8 mouse cellular contexts compared by ENCODE assay signal in the genomic region with DNA sequence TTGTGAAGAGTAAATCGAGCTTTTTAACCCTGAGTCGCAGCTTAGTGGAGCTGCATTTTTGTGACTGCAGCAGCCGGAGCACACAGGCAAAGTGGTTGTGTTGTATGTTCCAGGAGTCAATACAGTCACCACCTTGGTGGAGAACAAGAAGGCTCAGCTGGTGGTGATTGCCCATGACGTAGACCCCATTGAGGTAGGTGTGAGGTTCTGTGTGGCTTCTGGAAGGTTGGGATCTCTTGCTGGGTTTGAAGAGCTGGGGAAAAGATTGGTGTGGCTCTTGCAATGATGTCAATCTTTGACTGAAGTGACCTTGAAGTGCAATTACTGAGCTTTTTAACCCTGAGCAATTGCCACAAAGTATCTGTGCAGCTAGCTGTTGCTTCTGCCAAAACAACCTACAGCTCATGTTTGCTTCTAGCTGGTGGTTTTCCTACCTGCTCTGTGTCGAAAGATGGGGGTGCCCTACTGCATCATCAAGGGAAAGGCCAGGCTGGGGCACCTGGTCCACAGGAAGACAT. TPM values are rescaled to one million over a fixed set of nuclear protein-coding genes. Genes with fewer than 3 reads are reported as not detected.
A peak's percentile ranks its signal among the peaks of the same experiment; 100 is the strongest.
DNase-seq lines count a peak whose midpoint lies in the region; ATAC-seq and TF ChIP-seq lines count a peak whose summit lies in the region.

No protein-coding gene starts in this region.

- peak overlapping the region; percentile 98 for H3K4me2 ChIP-seq in neural tube, embryonic 15.5 days

- no peak for TF ChIP-seq POLR2A in liver, adult 2 months (IDR thresholded peaks at IDR 0.05; ENCODE audit: extremely low read depth, insufficient read depth, low read length)
- TF ChIP-seq POLR2A in embryonic fibroblast, embryonic 13.5 days (IDR thresholded peaks at IDR 0.05; ENCODE audit: low read depth, low read length), result no peak

- H3K36me3 ChIP-seq in liver, adult 2 months (ENCODE audit: control insufficient read depth, insufficient read depth, low read length), result peaks cover 20% of the 10 kb centered on the region
- peaks cover 58% of the 10 kb centered on the region for H3K36me3 ChIP-seq in limb, embryonic 10.5 days
- peaks cover 39% of the 10 kb centered on the region for H3K36me3 ChIP-seq in neural tube, embryonic 15.5 days

- H3K9ac ChIP-seq in liver, adult 2 months (ENCODE audit: low read depth, low read length), result peak overlapping the region; percentile 94
- peak overlapping the region; percentile 98 for H3K9ac ChIP-seq in neural tube, embryonic 15.5 days (replicated peaks)

- DNase-seq in liver, adult 2 months (ENCODE audit: extremely low read depth, low read depth, low spot score), result no peak
- DNase-seq in liver, result no peak
- DNase-seq in limb, embryonic 10.5 days (ENCODE audit: low spot score), result no peak
- DNase-seq in gastrocnemius, postnatal 4 days (ENCODE audit: low spot score in 2 of 2), result no peak
- no peak for DNase-seq in adrenal gland, adult 18-20 months (ENCODE audit: low spot score in 2 of 2)
- DNase-seq in c-Kit-positive CD71-positive TER-119-positive erythroid progenitor cells, embryonic 14.5 days (ENCODE audit: low spot score), result no peak

- H3K4me3 ChIP-seq in liver, adult 2 months (ENCODE audit: insufficient read depth, low read depth, low read length), result no peak overlapping the region
- H3K4me3 ChIP-seq in embryonic fibroblast, embryonic 13.5 days (ENCODE audit: insufficient read depth, low read length), result peak overlapping the region; percentile 75
- H3K4me3 ChIP-seq in limb, embryonic 10.5 days, result peak overlapping the region; percentile 93
- peak overlapping the region; percentile 91 for H3K4me3 ChIP-seq in neural tube, embryonic 15.5 days (replicated peaks)

- TF ChIP-seq CTCF in liver, adult 2 months (IDR thresholded peaks at IDR 0.05; ENCODE audit: low read depth, low read length), result no peak
- no peak for TF ChIP-seq CTCF in embryonic fibroblast, embryonic 13.5 days (IDR thresholded peaks at IDR 0.05; ENCODE audit: borderline replicate concordance, insufficient read depth, low read length)

- peaks cover 23% of the 10 kb centered on the region for H3K79me2 ChIP-seq in liver, adult 2 months (ENCODE audit: control insufficient read depth, insufficient read depth, low read length)

- H3K27ac ChIP-seq in liver, adult 2 months (replicated peaks; ENCODE audit: insufficient read depth, low read depth, low read length), result no peak overlapping the region
- H3K27ac ChIP-seq in embryonic fibroblast, embryonic 13.5 days (ENCODE audit: insufficient read depth, low read length), result no peak overlapping the region
- H3K27ac ChIP-seq in limb, embryonic 10.5 days, result 0 out of 2 replicates have a peak overlapping the region, but pooled peaks have one; percentile 98
- no peak overlapping the region for H3K27ac ChIP-seq in neural tube, embryonic 15.5 days (replicated peaks)

- no peaks in the 10 kb centered on the region for H3K27me3 ChIP-seq in liver, adult 2 months (ENCODE audit: control insufficient read depth, insufficient read depth, low read length)
- no peaks in the 10 kb centered on the region for H3K27me3 ChIP-seq in limb, embryonic 10.5 days (ENCODE audit: low read depth, poor library complexity, severe bottlenecking)
- H3K27me3 ChIP-seq in neural tube, embryonic 15.5 days (replicated peaks), result no peaks in the 10 kb centered on the region

- H3K4me1 ChIP-seq in liver, adult 2 months (ENCODE audit: control insufficient read depth, insufficient read depth, low read length), result peaks cover 27% of the 10 kb centered on the region
- peaks cover 2% of the 10 kb centered on the region for H3K4me1 ChIP-seq in embryonic fibroblast, embryonic 13.5 days (ENCODE audit: control insufficient read depth, insufficient read depth, low read length)
- peaks cover 55% of the 10 kb centered on the region for H3K4me1 ChIP-seq in limb, embryonic 10.5 days
- peaks cover 65% of the 10 kb centered on the region for H3K4me1 ChIP-seq in neural tube, embryonic 15.5 days

- 57% methylated on average over 5 of the region's 5 CpGs for WGBS in liver, adult 2 months
- 73% methylated on average over 5 of the region's 5 CpGs for WGBS in limb, embryonic 10.5 days
- WGBS in neural tube, embryonic 15.5 days, result 72% methylated on average over 5 of the region's 5 CpGs

- H3K9me3 ChIP-seq in limb, embryonic 10.5 days (replicated peaks), result no peaks in the 10 kb centered on the region
- H3K9me3 ChIP-seq in neural tube, embryonic 15.5 days (replicated peaks), result no peaks in the 10 kb centered on the region

- ATAC-seq in neural tube, embryonic 15.5 days (ENCODE audit: low FRiP score), result no peak

RNA-seq across cellular contexts. Expression of gene Rpl7a, which starts 1.7 kb away (rescaled TPM):
- total RNA-seq in liver, adult 2 months (2014; rRNA removed), result 721 and 835 TPM in 2 replicates
- polyA plus RNA-seq in liver, adult 2 months (2012; rRNA removed), result 398 and 434 TPM in 2 replicates
- polyA plus RNA-seq in embryonic fibroblast, embryonic 13.5 days (2011; ENCODE audit: insufficient read length, low read depth, missing spikeins), result 448 and 480 TPM in 2 replicates
- polyA plus RNA-seq in limb, embryonic 10.5 days (2016; fragmentation: Nextera tagmentation; extraction: Ambion mirVana), result 702 and 807 TPM in 2 replicates
- polyA plus RNA-seq in neural tube, embryonic 15.5 days (2015; fragmentation: Nextera tagmentation; extraction: Ambion mirVana), result 385 and 446 TPM in 2 replicates
- 100 to 1,000 TPM; 463 to 500 TPM for total RNA-seq in gastrocnemius, postnatal 4 days (2021)
- total RNA-seq in adrenal gland, adult 18-20 months (2021), result 100 to 1,000 TPM; 490 to 502 TPM

RNA-seq across cellular contexts. Expression of gene Med22, which starts 1.8 kb away (rescaled TPM):
- 12.9 and 16.8 TPM in 2 replicates for total RNA-seq in liver, adult 2 months (2014; rRNA removed)
- 25.5 and 26.4 TPM in 2 replicates for polyA plus RNA-seq in liver, adult 2 months (2012; rRNA removed)
- polyA plus RNA-seq in embryonic fibroblast, embryonic 13.5 days (2011; ENCODE audit: insufficient read length, low read depth, missing spikeins), result 25.6 and 26.8 TPM in 2 replicates
- 79.3 and 82.8 TPM in 2 replicates for polyA plus RNA-seq in limb, embryonic 10.5 days (2016; fragmentation: Nextera tagmentation; extraction: Ambion mirVana)
- 95.7 and 108 TPM in 2 replicates for polyA plus RNA-seq in neural tube, embryonic 15.5 days (2015; fragmentation: Nextera tagmentation; extraction: Ambion mirVana)
- 10 to 100 TPM; 30.6 to 34.7 TPM for total RNA-seq in gastrocnemius, postnatal 4 days (2021)
- 10 to 100 TPM; 49.6 to 51.7 TPM for total RNA-seq in adrenal gland, adult 18-20 months (2021)

RNA-seq across cellular contexts. Expression of gene Surf2, which starts 3.9 kb away (rescaled TPM):
- 10.0 and 10.3 TPM in 2 replicates for total RNA-seq in liver, adult 2 months (2014; rRNA removed)
- 11.6 and 14.5 TPM in 2 replicates for polyA plus RNA-seq in liver, adult 2 months (2012; rRNA removed)
- 29.3 and 33.6 TPM in 2 replicates for polyA plus RNA-seq in embryonic fibroblast, embryonic 13.5 days (2011; ENCODE audit: insufficient read length, low read depth, missing spikeins)
- polyA plus RNA-seq in limb, embryonic 10.5 days (2016; fragmentation: Nextera tagmentation; extraction: Ambion mirVana), result 50.6 and 60.5 TPM in 2 replicates
- polyA plus RNA-seq in neural tube, embryonic 15.5 days (2015; fragmentation: Nextera tagmentation; extraction: Ambion mirVana), result 56.6 and 58.4 TPM in 2 replicates
- 10 to 100 TPM; 15.5 to 17.8 TPM for total RNA-seq in gastrocnemius, postnatal 4 days (2021)
- total RNA-seq in adrenal gland, adult 18-20 months (2021), result 10 to 100 TPM; 38.8 to 43.5 TPM

RNA-seq across cellular contexts. Expression of gene Surf1, which starts 4.0 kb away (rescaled TPM):
- 55.5 and 60.5 TPM in 2 replicates for total RNA-seq in liver, adult 2 months (2014; rRNA removed)
- polyA plus RNA-seq in liver, adult 2 months (2012; rRNA removed), result 51.7 and 57.2 TPM in 2 replicates
- polyA plus RNA-seq in embryonic fibroblast, embryonic 13.5 days (2011; ENCODE audit: insufficient read length, low read depth, missing spikeins), result 38.8 and 47.8 TPM in 2 replicates
- polyA plus RNA-seq in limb, embryonic 10.5 days (2016; fragmentation: Nextera tagmentation; extraction: Ambion mirVana), result 44.0 and 50.3 TPM in 2 replicates
- 89.2 and 97.5 TPM in 2 replicates for polyA plus RNA-seq in neural tube, embryonic 15.5 days (2015; fragmentation: Nextera tagmentation; extraction: Ambion mirVana)
- 10 to 100 TPM; 38.9 to 44.9 TPM for total RNA-seq in gastrocnemius, postnatal 4 days (2021)
- 100 to 1,000 TPM; 108 to 115 TPM for total RNA-seq in adrenal gland, adult 18-20 months (2021)

RNA-seq across cellular contexts. Expression of gene Surf6, which starts 9.6 kb away (rescaled TPM):
- total RNA-seq in liver, adult 2 months (2014; rRNA removed), result 6.2 and 7.8 TPM in 2 replicates
- polyA plus RNA-seq in liver, adult 2 months (2012; rRNA removed), result 6.1 and 6.2 TPM in 2 replicates
- polyA plus RNA-seq in embryonic fibroblast, embryonic 13.5 days (2011; ENCODE audit: insufficient read length, low read depth, missing spikeins), result 21.4 and 23.3 TPM in 2 replicates
- polyA plus RNA-seq in limb, embryonic 10.5 days (2016; fragmentation: Nextera tagmentation; extraction: Ambion mirVana), result 42.1 and 43.0 TPM in 2 replicates
- polyA plus RNA-seq in neural tube, embryonic 15.5 days (2015; fragmentation: Nextera tagmentation; extraction: Ambion mirVana), result 29.4 and 32.2 TPM in 2 replicates
- total RNA-seq in gastrocnemius, postnatal 4 days (2021), result 10 to 100 TPM; 15.7 to 17.6 TPM
- total RNA-seq in adrenal gland, adult 18-20 months (2021), result 10 to 100 TPM; 25.9 to 35.5 TPM
